Mouse (Mus musculus) adrenal gland, adult (tissue): Measurements from ENCODE around the gene Gm17728.
"Not testable (repeated sequence)": the region's sequence is repeated elsewhere in the genome, so short reads cannot be mapped to it uniquely, and the experiment has no call there.

Source experiments
- DNase-seq, 2 experiments: peaks; one replicate each; pipeline ENCODE4 v3.0.0; 2022 to 2023; ENCODE audit warnings: low spot score in 1 of 2; ENCODE audit not compliant: inconsistent age in 2 of 2

Gene Gm17728

DNA sequence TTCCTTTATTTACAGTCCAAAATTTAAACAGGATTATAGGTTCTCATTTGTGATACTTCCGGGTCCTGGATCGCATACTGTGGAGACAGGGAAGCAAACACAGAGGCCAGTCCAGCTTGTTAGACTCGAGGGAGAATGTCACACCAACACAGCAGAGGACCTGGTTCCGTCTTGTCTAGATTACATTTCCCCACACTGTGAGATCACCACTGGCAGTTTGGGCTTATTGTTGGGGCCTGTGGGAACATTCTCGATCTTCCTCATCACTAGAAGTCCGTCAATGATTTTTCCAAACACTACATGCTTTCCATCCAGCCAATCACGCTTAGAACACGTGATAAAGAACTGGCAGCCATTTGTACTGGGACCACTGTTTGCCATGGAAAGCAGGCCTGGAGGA, at the start of gene Gm17728:
Gene Gm17728 (plus strand): TSS at position 301 of the 400 bp plus-strand sequence.
- DNase-seq = not testable (repeated sequence)

DNA sequence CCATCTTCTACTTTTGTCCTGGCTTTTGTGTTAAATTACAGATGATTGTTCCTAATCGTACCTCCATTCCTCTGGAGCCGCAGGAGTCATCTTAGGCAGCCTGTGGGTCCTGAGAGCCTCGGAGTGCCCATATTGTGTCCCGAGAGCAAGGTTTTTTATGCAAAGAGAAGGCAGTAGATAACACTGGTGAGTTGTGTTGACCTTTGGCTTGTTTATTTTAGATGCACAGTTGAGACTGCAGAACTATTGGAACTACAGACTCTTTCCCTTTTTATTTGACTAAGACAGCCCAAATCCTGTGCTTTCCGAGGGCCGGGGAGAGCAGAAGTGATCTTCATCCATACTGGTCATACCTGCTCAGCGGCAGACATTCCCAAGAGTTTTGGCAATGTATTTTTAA, 24.4 kb upstream of the Gm17728 start:
- DNase-seq = no peak

DNA sequence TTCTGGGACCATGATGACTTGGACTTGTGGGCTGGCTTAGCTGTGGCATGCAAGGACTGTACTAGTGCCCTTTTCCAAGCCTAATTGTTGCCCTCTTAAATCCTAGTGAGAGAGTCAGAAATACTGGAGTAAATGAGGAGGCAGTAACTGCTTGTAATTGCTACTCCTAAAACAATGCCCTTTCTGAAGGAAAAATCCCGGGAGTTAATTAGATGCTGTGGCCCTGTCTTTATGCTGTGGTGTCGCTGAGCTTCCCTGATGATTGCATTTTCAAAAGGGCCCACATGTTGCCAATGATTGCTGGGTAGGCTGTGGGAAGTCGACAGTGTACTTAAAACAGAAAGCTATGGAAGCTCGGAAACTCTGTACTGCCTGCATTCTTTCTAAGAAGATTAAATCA, 23.3 kb upstream of the Gm17728 start:
- DNase-seq = peak in 1 of 2 experiments; percentile 16

DNA sequence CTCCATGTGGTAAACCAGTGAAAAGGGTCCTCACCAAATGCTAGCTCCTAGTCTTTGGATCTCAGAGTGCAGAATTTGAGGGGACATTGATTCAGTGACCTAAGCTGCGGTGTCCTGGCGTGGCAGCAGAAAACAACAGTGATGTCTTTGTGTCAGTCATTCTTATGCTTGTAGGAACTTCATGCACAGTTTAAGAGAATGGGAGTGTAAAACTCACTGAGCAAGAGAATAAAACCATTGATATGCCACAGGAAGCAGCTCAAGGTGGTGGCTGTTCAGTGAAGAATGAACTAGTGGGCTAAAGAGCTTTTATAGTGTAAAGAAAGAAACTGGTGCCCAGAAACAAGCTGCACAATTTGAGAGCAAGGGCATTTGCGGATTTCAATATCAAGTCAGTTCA, 17.9 kb upstream of the Gm17728 start:
- no peak for DNase-seq

DNA sequence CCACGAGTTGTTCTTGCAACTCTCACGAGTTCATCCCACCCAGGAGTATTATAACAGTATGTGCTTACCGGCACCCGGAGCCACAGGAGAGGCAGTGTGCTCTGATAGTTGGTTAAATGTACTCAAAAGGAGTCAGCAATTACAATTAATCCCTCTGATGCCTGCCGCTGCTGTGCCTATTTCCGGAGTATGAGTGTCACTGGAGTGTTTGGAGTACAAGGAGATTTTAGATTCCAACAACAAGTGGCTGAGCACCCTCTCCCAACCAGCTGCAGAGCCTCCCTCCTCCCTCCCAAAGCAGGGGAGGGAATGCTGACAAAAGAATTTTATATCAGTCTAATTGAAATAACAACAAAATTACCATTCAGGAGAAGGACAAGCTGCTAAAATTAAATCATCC, 14.2 kb upstream of the Gm17728 start:
- no peak for DNase-seq

DNA sequence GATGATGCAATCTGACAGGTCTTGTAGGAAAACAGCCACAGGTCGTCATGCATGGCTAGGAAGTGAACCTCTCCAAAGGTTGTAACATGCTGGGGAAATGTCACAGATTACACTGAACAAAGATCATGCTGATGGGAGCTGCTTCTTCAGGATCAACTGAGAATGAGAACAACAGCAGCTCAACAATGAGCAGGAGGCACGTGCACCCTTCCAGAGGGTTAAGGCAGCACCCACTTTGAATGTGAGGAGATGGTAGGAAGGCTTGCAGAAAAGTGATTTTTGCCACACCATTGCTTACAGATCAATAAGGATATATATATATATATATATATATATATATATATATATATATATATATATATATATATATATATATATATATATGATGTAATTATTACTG, 2.8 kb upstream of the Gm17728 start:
- no peak for DNase-seq

DNA sequence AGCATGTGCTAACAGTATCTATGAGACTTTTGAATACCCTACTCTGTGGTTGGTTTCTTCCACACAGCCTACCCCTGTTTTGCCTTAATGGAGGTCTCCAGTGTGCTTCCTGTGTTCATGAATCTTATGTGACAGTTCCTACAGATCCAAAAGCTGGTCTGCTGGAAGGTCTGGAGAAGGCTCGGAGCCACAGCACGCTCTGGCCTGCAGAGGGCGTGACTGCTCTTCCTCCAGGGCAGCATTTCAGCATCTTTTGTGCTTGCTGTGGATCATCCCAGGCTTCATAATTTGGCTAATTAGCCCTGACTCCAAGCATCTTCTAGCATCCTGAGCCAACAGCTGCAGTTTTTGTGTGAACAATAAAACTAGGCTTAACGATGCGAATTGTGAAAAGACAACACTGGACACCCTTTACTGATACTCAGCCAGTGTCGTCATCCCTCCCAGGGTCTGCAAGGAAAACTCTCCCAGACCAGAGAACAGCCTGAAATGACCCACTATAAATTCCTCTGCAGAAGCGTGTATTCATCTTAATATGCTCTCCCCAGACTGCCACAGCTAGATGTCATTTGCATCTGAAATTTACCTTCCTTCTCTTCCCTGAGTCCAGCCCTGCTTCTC, 6.6 kb downstream of the Gm17728 start:
- DNase-seq = no peak

DNA sequence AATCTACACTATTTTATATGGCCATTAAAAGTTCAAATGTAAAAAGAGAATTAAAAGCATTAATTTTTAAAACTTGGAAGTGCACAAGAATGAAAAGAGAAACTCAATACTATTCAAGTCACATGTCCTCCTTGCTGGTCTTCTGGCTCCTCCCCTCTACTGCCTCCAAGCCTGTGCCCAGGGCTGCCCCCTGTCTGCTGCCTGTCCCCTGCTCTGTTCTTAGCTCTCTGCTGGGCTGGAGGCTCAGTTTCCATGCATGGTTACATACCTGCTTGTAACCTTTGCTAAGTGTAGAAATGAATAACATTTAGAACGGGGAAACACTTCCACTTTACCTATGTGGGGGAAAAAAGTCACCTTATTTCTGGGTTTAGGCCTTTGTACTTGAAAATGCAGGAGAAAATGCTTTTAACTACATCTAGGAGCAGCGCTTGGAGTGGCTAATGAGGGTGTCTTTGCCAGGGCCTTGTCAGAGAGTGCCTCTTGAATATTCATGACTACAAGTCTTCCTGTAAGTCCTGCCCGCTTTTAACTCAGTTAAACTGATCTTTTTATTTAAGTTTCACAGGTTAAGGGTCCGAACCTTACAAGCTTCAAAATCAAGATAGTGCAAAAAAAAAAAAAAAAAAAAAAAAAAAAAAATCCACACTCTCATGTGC, 18.3 kb downstream of the Gm17728 start:
- no peak for DNase-seq

DNA sequence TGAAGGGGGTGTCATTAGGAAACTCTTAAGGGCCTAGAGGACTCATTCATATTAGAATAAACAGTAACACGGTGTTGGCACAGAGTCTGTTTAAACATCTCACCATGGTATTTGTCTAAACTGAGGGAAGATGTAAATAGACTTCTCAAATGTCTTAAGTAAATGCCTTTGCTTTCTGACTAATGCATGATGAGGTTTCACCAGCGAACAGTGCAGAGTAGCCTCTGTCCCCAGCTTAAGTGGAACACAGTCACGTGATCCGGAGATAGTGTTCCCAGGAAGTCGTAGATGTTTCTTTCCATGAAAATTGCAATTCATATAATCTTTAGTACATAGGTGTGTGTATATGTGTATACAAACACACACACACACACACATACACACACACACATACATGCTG, 34.5 kb downstream of the Gm17728 start:
- no peak for DNase-seq

DNA sequence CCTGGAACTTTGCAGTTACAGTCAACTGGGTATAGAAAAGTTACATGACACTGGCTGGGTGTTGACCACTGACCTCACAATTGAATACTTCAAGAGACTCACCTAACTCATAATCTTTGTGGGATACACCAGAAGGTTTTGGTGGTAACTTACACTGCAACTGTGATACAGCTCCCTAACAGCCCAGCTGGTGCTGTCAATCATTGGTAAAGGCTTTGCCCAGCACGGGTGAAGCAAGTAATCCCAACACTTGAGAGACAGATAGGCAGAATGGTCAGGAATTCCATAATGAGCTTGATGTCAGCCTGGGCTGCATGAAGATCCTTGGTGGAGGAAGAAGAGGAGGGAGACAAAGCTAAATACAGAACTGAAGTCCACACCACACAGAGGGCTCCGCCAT, 39.0 kb downstream of the Gm17728 start:
- no peak for DNase-seq
